Mouse (Mus musculus): ENCODE measurements around the gene Olfr1151. TPM values are rescaled to one million over a fixed set of nuclear protein-coding genes. Genes with fewer than 3 reads are reported as not detected.

Gene Olfr1151
- not detected for total RNA-seq (2021)
- long read RNA-seq, result 0 reads

- no peak for DNase-seq (ENCODE audit: low spot score in 2 of 2)
Measured at GRCm38 (mm10) chr2:87855562-87855961, at the start of gene Olfr1151. Gene Olfr1151 (plus strand): TSS chr2:87855862.

- no peak for DNase-seq (ENCODE audit: low spot score in 2 of 2)
Measured at GRCm38 (mm10) chr2:87809522-87809921, 46.1 kb upstream of the Olfr1151 start, which contains the start of gene Olfr1145. Gene Olfr1145 (plus strand): TSS chr2:87809822.

DNA sequence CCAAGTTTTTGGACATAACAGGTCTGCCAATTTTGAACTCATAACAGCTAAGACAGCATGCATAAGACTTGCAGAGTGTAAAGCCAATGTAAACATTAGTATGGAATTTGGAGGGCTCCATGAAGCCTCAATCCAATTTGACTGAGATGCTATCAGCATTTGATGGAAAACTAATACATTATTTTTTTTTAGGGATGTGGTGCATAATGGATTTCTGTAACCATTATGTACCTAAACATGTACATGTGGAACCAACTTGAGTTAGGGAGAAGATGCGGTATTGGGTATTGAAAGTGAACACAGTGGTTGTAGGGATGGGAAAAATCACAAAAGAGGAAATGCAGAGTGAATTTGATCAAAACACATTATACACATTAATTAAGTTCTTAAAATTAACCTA is 25.4 kb upstream of the Olfr1151 start, which contains the start of gene Olfr1148:
Olfr1148 (plus strand) TSS at position 301 of the 400 bp plus-strand sequence.
- DNase-seq (ENCODE audit: low spot score in 2 of 2), result no peak

DNA sequence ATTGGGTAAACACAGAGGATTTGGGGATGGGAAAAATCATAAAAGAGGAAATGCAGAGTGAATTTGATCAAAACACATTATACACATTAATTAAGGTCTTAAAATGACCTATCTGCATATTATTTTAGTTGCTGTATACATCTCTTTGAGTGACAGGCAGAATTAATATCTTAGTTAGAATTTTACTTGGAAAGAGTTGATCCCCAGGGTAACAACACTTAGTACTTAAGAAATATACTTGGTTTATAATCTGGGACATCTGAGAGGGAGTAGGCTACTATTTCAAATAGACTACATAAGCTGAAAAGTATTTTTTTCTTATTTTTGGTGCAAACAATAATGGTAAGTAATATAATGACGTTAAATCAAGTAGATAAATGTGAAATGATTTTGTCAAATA is 12.0 kb upstream of the Olfr1151 start, which contains the start of gene Olfr1150-ps1:
Olfr1150-ps1 (plus strand) TSS at position 301 of the 400 bp plus-strand sequence.
- DNase-seq (ENCODE audit: low spot score in 2 of 2), result no peak

- no peak for DNase-seq (ENCODE audit: low spot score in 2 of 2)
Measured at GRCm38 (mm10) chr2:87866192-87866591, 10.5 kb downstream of the Olfr1151 start, which contains the start of gene Olfr1152. Gene Olfr1152 (plus strand): TSS chr2:87866492.

DNA sequence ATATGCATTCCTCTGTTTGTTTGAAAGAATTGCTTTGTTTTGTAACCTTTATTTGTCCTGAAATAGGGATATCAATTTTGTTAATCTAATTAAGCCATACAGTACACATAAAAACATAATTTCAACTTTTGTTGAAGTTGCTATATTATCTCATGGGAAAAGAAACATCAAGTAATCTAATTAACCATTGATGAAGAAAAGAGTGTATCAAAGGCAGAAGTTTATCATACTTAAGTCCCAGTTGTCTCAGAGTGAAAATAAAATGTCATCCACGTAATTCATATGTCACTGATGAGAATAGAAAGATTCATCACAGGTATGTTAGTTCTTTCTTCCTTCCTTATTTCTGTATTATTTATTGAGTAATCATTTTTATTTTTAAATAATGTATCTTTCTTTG is 39.0 kb downstream of the Olfr1151 start, which contains the start of gene Olfr1153:
Olfr1153 (plus strand) TSS at position 301 of the 400 bp plus-strand sequence.
- no peak for DNase-seq (ENCODE audit: low spot score in 2 of 2)

- no peak for DNase-seq (ENCODE audit: low spot score in 2 of 2)
Measured at GRCm38 (mm10) chr2:87905066-87905465, 49.4 kb downstream of the Olfr1151 start, which contains the start of gene Olfr1154. Gene Olfr1154 (minus strand): TSS chr2:87905166.

Other genes starting within 250 kb of the Olfr1151 start
- gene Olfr1130, start 249.7 kb upstream of the Olfr1151 start, total RNA-seq (2021), result not detected
- not detected for gene Olfr1131, start 228.8 kb upstream of the Olfr1151 start, total RNA-seq (2021)
- gene Olfr1132, start 218.3 kb upstream of the Olfr1151 start, total RNA-seq (2021), result not detected
- not detected for gene Olfr1133, start 208.5 kb upstream of the Olfr1151 start, total RNA-seq (2021)
- not detected for gene Olfr1134, start 197.4 kb upstream of the Olfr1151 start, total RNA-seq (2021)
- not detected for gene Olfr1135, start 182.2 kb upstream of the Olfr1151 start, total RNA-seq (2021)
- not detected for gene Olfr1136, start 161.9 kb upstream of the Olfr1151 start, total RNA-seq (2021)
- not detected for gene Olfr1137, start 142.7 kb upstream of the Olfr1151 start, total RNA-seq (2021)
- gene Olfr1138, start 115.9 kb upstream of the Olfr1151 start, total RNA-seq (2021), result not detected
- gene Olfr1140, start 112.1 kb upstream of the Olfr1151 start, total RNA-seq (2021), result not detected
- not detected for gene Olfr1141, start 101.9 kb upstream of the Olfr1151 start, total RNA-seq (2021)
- gene Olfr152, start 76.4 kb upstream of the Olfr1151 start, total RNA-seq (2021), result not detected
- gene Olfr1143, start 55.3 kb upstream of the Olfr1151 start, total RNA-seq (2021), result not detected
- gene Olfr1145, start 46.0 kb upstream of the Olfr1151 start, total RNA-seq (2021), result not detected
- not detected for gene Olfr1148, start 25.3 kb upstream of the Olfr1151 start, total RNA-seq (2021)
- not detected for gene Olfr1150-ps1, start 11.9 kb upstream of the Olfr1151 start, total RNA-seq (2021)
- under 1 TPM in 1 of 2 experiments, not detected in 1; 0.04 TPM for gene Olfr1152, start 10.6 kb downstream of the Olfr1151 start, total RNA-seq (2021)
- gene Olfr1153, start 39.1 kb downstream of the Olfr1151 start, total RNA-seq (2021), result not detected
- not detected for gene Olfr1154, start 49.3 kb downstream of the Olfr1151 start, total RNA-seq (2021)
- not detected for gene Olfr1155, start 89.3 kb downstream of the Olfr1151 start, total RNA-seq (2021)
- not detected for gene Olfr1156, start 97.2 kb downstream of the Olfr1151 start, total RNA-seq (2021)
- gene Olfr1157, start 112.4 kb downstream of the Olfr1151 start, total RNA-seq (2021), result not detected
- gene Olfr74, start 118.8 kb downstream of the Olfr1151 start, total RNA-seq (2021), result not detected
- gene Olfr1158, start 134.3 kb downstream of the Olfr1151 start, total RNA-seq (2021), result not detected
- gene Olfr1160, start 152.4 kb downstream of the Olfr1151 start, total RNA-seq (2021), result not detected
- not detected for gene Olfr1161, start 166.9 kb downstream of the Olfr1151 start, total RNA-seq (2021)
- not detected for gene Olfr73, start 181.8 kb downstream of the Olfr1151 start, total RNA-seq (2021)
- not detected for gene Olfr1162, start 195.3 kb downstream of the Olfr1151 start, total RNA-seq (2021)
- gene Olfr1163, start 216.0 kb downstream of the Olfr1151 start, total RNA-seq (2021), result not detected
- gene Olfr1164, start 238.1 kb downstream of the Olfr1151 start, total RNA-seq (2021), result not detected